Mouse (Mus musculus): ENCODE measurements around the gene Syt5. TPM values are rescaled to one million over a fixed set of nuclear protein-coding genes. Genes with fewer than 3 reads are reported as not detected.

Syt5 gene
- total and polyA plus RNA-seq, 2 experiments from 2014 or later: 170 to 301 TPM

DNA sequence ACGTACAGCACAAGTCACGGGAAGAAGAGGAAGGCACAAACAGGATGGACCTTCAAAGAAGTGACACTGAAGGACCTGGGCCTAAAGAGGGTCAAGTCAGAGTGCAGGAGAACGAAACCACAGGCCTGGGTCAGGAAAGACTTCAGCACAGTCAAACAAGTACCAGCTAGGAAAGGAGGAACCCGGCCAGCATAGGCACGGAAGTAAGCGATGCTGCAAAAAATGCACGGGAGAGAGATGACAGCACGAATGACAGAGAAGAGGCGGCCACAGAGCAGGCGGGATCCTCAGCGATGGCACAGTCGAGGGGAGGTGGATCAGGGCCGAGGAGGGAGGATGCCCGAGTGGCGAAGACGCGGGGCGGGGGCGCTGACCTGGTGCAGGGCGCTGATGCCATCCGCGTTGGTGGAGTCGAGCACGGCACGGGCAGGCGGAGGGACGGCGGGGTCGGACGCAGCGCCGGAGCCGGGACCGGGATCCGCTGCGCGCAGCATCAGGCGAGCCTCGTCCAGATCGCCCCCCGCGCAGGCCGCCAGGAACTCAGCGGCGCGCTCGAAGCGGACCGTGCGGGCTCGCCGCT is 46.4 kb downstream of the Syt5 start:
- H3K4me2 ChIP-seq (ENCODE audit: low read depth): peak overlapping the region; percentile 69
- H3K9ac ChIP-seq: peak overlapping the region; percentile 85
- peak overlapping the region; percentile 88 for H3K27ac ChIP-seq (ENCODE audit: low read depth, low read length)
- H3K4me3 ChIP-seq (ENCODE audit: low read depth, low read length): peak overlapping the region; percentile 83
- H3K9me3 ChIP-seq (ENCODE audit: low read length): no peaks in the 10 kb centered on the region
- WGBS: 3% methylated on average over 44 of the region's 52 CpGs
- no peak for TF ChIP-seq CTCF (IDR thresholded peaks at IDR 0.05; ENCODE audit: low read depth)
- no peak for DNase-seq
- peaks cover 13% of the 10 kb centered on the region for H3K36me3 ChIP-seq (ENCODE audit: insufficient read depth)
- no peaks in the 10 kb centered on the region for H3K27me3 ChIP-seq (ENCODE audit: insufficient read depth, low read length)
- ATAC-seq: peak; percentile 34
- peaks cover 19% of the 10 kb centered on the region; the same call in 1 of the 2 replicates for H3K4me1 ChIP-seq (ENCODE audit: insufficient read depth)

DNA sequence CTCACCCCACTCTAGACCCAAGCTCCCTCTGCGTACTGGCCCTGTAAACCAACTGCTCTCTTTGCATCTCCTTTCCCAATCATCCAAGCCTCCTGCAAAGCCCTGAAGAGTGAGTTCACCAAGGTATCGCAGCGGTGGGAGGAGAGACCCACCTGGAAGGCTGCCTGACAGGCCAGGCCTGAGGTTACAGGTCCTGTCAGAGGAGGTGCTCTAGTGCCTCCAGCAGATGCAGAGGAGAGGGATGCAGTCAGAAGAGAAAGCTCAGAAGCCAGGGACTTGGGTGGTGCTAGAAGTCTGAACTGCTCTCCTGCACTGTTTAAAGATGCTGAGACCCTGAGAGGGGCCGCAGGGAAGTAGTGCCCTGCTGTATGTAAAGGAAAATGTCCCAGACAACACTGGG is 48.3 kb downstream of the Syt5 start:
- peaks cover 22% of the 10 kb centered on the region for H3K36me3 ChIP-seq (ENCODE audit: insufficient read depth)
- no peaks in the 10 kb centered on the region for H3K27me3 ChIP-seq (ENCODE audit: insufficient read depth, low read length)
- H3K27ac ChIP-seq (ENCODE audit: low read depth, low read length): no peak overlapping the region
- H3K9ac ChIP-seq: no peak overlapping the region; the same call in 1 of the 2 replicates
- DNase-seq: no peak
- 89% methylated on average over 4 of the region's 4 CpGs for WGBS
- H3K4me1 ChIP-seq (ENCODE audit: insufficient read depth): peaks cover 19% of the 10 kb centered on the region; the same call in 1 of the 2 replicates
- TF ChIP-seq CTCF (IDR thresholded peaks at IDR 0.05; ENCODE audit: low read depth): no peak
- peak overlapping the region; percentile 69; the same call in 1 of the 2 replicates for H3K4me2 ChIP-seq (ENCODE audit: low read depth)
- H3K9me3 ChIP-seq (ENCODE audit: low read length): no peaks in the 10 kb centered on the region
- ATAC-seq: no peak
- no peak overlapping the region for H3K4me3 ChIP-seq (ENCODE audit: low read depth, low read length)

DNA sequence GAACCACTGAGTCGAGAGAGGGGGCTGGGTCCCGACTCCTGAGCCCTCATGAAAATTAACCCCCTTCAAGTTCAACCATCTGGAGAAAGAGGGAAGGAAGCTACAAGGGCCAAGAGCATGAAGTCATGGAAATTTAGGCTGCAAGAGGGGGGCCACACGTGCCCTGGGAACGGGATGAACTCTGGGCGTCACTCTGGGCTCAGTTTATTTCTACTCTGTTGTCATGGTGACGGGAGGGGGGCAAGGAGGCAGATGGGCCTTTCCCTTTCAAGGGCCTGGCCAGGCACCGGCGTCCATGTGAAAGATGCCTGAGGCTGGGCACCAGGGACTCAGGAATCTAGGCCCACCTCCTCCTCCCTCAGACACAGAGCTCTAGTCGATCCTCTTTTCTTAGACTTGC is 49.1 kb downstream of the Syt5 start:
- Histone ChIP-seq H3K27ac (ENCODE audit: low read depth, low read length) (no peak overlapping the region), H3K4me2 (ENCODE audit: low read depth) (peak overlapping the region; percentile 15; the same call in 1 of the 2 replicates), H3K4me3 (ENCODE audit: low read depth, low read length) (no peak overlapping the region), H3K9ac (no peak overlapping the region), H3K27me3 (ENCODE audit: insufficient read depth, low read length) (no peaks in the 10 kb centered on the region), H3K9me3 (ENCODE audit: low read length) (no peaks in the 10 kb centered on the region), H3K36me3 (ENCODE audit: insufficient read depth) (peaks cover 23% of the 10 kb centered on the region), H3K4me1 (ENCODE audit: insufficient read depth) (peaks cover 19% of the 10 kb centered on the region; the same call in 1 of the 2 replicates)
- DNase-seq: peak; percentile 46
- TF ChIP-seq CTCF (IDR thresholded peaks at IDR 0.05; ENCODE audit: low read depth): no peak
- no peak for ATAC-seq
- WGBS: 13% methylated on average over 9 of the region's 9 CpGs

DNA sequence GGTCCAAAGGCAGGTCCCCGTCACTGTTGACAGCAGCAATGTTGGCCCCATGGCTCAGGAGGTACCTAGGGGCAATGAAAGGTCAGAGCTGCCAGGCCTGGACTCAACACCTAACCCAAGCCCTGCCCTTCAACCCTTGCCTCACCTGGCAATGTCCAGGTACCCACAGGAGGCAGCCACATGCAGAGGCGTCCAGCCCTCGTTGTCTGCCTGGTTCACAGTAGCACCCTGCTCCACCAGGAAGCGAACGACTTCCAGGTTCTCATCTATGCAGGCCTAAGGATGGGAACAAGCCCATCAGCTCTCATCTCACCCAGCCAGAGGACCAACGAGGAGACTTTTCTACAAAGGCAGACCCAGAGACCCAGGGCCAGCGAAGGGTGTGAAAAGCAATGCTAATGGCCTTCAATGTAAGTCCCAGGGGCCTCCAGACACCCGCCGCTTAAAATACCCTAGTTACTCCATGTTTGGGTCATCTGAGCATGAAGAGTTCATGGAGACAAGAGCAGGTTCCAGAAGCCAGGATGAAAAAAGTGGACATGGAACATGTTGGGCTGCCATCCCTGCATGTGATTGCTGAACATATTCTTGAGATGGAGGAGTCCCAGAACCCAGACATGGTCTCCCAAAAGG is 50.0 kb downstream of the Syt5 start:
- Histone ChIP-seq H3K4me2 (ENCODE audit: low read depth) (no peak overlapping the region), H3K4me3 (ENCODE audit: low read depth, low read length) (no peak overlapping the region), H3K9me3 (ENCODE audit: low read length) (no peaks in the 10 kb centered on the region), H3K27me3 (ENCODE audit: insufficient read depth, low read length) (no peaks in the 10 kb centered on the region), H3K27ac (ENCODE audit: low read depth, low read length) (no peak overlapping the region), H3K4me1 (ENCODE audit: insufficient read depth) (peaks cover 19% of the 10 kb centered on the region; the same call in 1 of the 2 replicates), H3K9ac (no peak overlapping the region), H3K36me3 (ENCODE audit: insufficient read depth) (peaks cover 28% of the 10 kb centered on the region)
- DNase-seq: no peak
- 93% methylated on average over 9 of the region's 9 CpGs for WGBS
- ATAC-seq: no peak
- no peak for TF ChIP-seq CTCF (IDR thresholded peaks at IDR 0.05; ENCODE audit: low read depth)

DNA sequence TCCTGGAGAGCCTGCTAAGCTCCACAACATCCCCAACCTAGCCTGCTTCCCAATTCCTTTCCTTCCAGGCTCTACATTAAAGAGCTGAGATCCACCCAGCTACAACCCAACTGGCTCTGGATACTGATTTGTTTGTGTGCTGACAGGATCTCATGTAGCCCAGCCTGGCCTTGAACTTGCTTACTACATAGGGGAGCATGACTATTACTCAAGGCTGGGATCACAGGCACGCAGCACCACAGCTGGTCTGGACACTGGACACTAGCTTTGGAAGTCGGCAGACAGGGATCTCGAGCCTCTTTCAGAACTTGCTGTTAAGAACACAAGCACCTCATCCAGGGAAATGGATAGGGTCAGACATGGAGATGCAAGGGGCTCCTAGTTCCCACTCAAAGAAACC is 50.9 kb downstream of the Syt5 start:
- TF ChIP-seq CTCF (IDR thresholded peaks at IDR 0.05; ENCODE audit: low read depth): no peak
- Histone ChIP-seq H3K4me1 (ENCODE audit: insufficient read depth) (peaks cover 19% of the 10 kb centered on the region; the same call in 1 of the 2 replicates), H3K9ac (no peak overlapping the region), H3K27me3 (ENCODE audit: insufficient read depth, low read length) (no peaks in the 10 kb centered on the region), H3K9me3 (ENCODE audit: low read length) (no peaks in the 10 kb centered on the region), H3K4me2 (ENCODE audit: low read depth) (no peak overlapping the region), H3K36me3 (ENCODE audit: insufficient read depth) (peaks cover 28% of the 10 kb centered on the region), H3K27ac (ENCODE audit: low read depth, low read length) (no peak overlapping the region), H3K4me3 (ENCODE audit: low read depth, low read length) (no peak overlapping the region)
- WGBS: 95% methylated on average over 3 of the region's 3 CpGs
- DNase-seq: no peak
- no peak for ATAC-seq

DNA sequence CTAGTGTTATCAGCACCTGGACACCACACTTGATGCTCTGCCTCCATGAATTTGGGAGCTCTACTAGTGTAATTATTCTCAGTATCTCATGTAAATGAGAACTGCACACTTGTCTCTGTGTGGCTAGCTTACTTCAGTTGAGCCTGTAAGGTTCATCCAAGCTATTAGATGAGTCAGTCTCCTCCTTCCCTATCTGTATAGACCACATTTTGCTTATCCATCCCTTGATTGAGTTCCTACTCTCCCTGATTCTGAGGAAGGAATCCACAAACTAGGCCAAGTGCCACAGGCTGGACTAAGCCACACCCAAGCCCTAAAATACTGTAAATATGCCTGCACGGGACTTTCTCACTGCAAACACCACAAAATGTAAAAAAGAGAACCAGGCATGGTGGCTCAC is 53.4 kb downstream of the Syt5 start:
- Histone ChIP-seq H3K27ac (ENCODE audit: low read depth, low read length) (no peak overlapping the region), H3K36me3 (ENCODE audit: insufficient read depth) (peaks cover 40% of the 10 kb centered on the region), H3K4me1 (ENCODE audit: insufficient read depth) (0 out of 2 replicates have a peak, but pooled peaks cover 8% of the 10 kb centered on the region), H3K9ac (no peak overlapping the region), H3K4me2 (ENCODE audit: low read depth) (no peak overlapping the region), H3K27me3 (ENCODE audit: insufficient read depth, low read length) (no peaks in the 10 kb centered on the region), H3K4me3 (ENCODE audit: low read depth, low read length) (no peak overlapping the region), H3K9me3 (ENCODE audit: low read length) (no peaks in the 10 kb centered on the region)
- no peak for DNase-seq
- no peak for ATAC-seq
- no peak for TF ChIP-seq CTCF (IDR thresholded peaks at IDR 0.05; ENCODE audit: low read depth)
- 89% methylated on average over 1 of the region's 1 CpGs for WGBS
